In genomic region chr9:111355041-111355440, GRCm38 (mm10) we compare ENCODE assay signal across 25 mouse cellular contexts. TPM values are rescaled to one million over a fixed set of nuclear protein-coding genes. Genes with fewer than 3 reads are reported as not detected.
DNase-seq lines count a peak whose midpoint lies in the region; TF ChIP-seq lines count a peak whose summit lies in the region.
"Had no signal": no experiment of that assay in that cellular context is flagged by ENCODE, and none has a peak within 500 bp of the region (broad histone marks: within the 10 kb centered on the region; RNA-seq: fewer than 3 reads in every experiment).

No protein-coding gene starts in this region.

- WGBS in kidney, adult 2 months: 64% methylated on average over 4 of the region's 4 CpGs

- TF ChIP-seq CTCF in kidney, adult 2 months (conservative IDR thresholded peaks at IDR 0.05; ENCODE audit: insufficient read depth, insufficient read length, low read depth, low read length): no peak

- H3K27ac ChIP-seq in kidney, adult 2 months (ENCODE audit: insufficient read depth, low read depth, low read length): no peak overlapping the region
- H3K27ac ChIP-seq: embryonic facial prominence, embryonic 12.5 days; forebrain, embryonic 12.5 days; heart, embryonic 10.5 days; hindbrain, embryonic 13.5 days; hindbrain, postnatal 0 days had no signal

- H3K27me3 ChIP-seq in kidney, adult 2 months (replicated peaks; ENCODE audit: control insufficient read depth, insufficient read depth, low read length): no peaks in the 10 kb centered on the region
- H3K27me3 ChIP-seq: embryonic facial prominence, embryonic 12.5 days; forebrain, embryonic 12.5 days; hindbrain, embryonic 13.5 days had no signal

- no peak for TF ChIP-seq POLR2A in kidney, adult 2 months (IDR thresholded peaks at IDR 0.05; ENCODE audit: low read depth, low read length)

- no peaks in the 10 kb centered on the region for H3K36me3 ChIP-seq in kidney, adult 2 months (ENCODE audit: control insufficient read depth, insufficient read depth, low read length)
- H3K36me3 ChIP-seq: embryonic facial prominence, embryonic 12.5 days; forebrain, embryonic 12.5 days; heart, embryonic 10.5 days; hindbrain, embryonic 13.5 days had no signal

- peak; percentile 65 for DNase-seq in heart, adult 11 months
- no peak for DNase-seq in heart, postnatal 4 days
- peak; percentile 29 for DNase-seq in testis, postnatal 10 days (ENCODE audit: low spot score)
- no peak for DNase-seq in testis, postnatal 14 days (ENCODE audit: low spot score)
- DNase-seq in ZHBTc4 (ENCODE audit: low read depth, low spot score): peak; percentile 34
- peak; percentile 8 for DNase-seq in yolk sac, embryonic 10.5 days (ENCODE audit: low spot score)
- no peak for DNase-seq in kidney, adult 2 months
- no peak for DNase-seq in c-Kit-positive CD71-positive TER-119-positive erythroid progenitor cells, embryonic 14.5 days (ENCODE audit: low spot score)
- DNase-seq: adrenal gland, adult 2 months; adrenal gland, postnatal 25 days; cerebellum, adult 11 months; cerebellum, adult 8-10 months; cerebellum, postnatal 14 days; forebrain, postnatal 0 days; gastrocnemius, postnatal 36 days; heart, adult 18-20 months; heart, postnatal 10 days; kidney, adult 11 months had no signal

- H3K4me3 ChIP-seq in kidney, adult 2 months (ENCODE audit: insufficient read depth, low read depth, low read length): no peak overlapping the region
- H3K4me3 ChIP-seq: embryonic facial prominence, embryonic 12.5 days; forebrain, embryonic 12.5 days; heart, embryonic 10.5 days; hindbrain, embryonic 13.5 days had no signal

- no peaks in the 10 kb centered on the region for H3K4me1 ChIP-seq in kidney, adult 2 months (ENCODE audit: control insufficient read depth, insufficient read depth, low read length)
- H3K4me1 ChIP-seq: embryonic facial prominence, embryonic 12.5 days had no signal

RNA-seq across cellular contexts. Expression of gene Trank1, which starts 43.5 kb away (rescaled TPM):
- under 1 TPM; 0.10 to 0.14 TPM for total RNA-seq in heart, postnatal 4 days (2021)
- 0.13 and 0.22 TPM in 2 replicates for polyA plus RNA-seq in kidney, adult 2 months (2012; rRNA removed)
- total RNA-seq: common myeloid progenitor, adult 5-6 weeks; gastrocnemius, postnatal 36 days; heart, adult 18-20 months; hematopoietic stem cell, adult 5-6 weeks had no signal

Comparison
In these comparisons a context has a peak if more than half of its experiments do, and no peak if none do; other contexts are left out.
1. DNase-seq: peak in heart, adult 11 months (single experiment), testis, postnatal 10 days (single experiment), ZHBTc4 (single experiment) and yolk sac, embryonic 10.5 days (single experiment); none in heart, postnatal 4 days (single experiment), testis, postnatal 14 days (single experiment), kidney, adult 2 months (single experiment) and c-Kit-positive CD71-positive TER-119-positive erythroid progenitor cells, embryonic 14.5 days (single experiment).